Mouse (Mus musculus): ENCODE results near the gene Il21r. TPM values are rescaled to one million over a fixed set of nuclear protein-coding genes. Genes with fewer than 3 reads are reported as not detected.

Gene Il21r
- total and polyA plus RNA-seq, 2 experiments from 2014 or later, result 0.29 to 0.52 TPM

DNA sequence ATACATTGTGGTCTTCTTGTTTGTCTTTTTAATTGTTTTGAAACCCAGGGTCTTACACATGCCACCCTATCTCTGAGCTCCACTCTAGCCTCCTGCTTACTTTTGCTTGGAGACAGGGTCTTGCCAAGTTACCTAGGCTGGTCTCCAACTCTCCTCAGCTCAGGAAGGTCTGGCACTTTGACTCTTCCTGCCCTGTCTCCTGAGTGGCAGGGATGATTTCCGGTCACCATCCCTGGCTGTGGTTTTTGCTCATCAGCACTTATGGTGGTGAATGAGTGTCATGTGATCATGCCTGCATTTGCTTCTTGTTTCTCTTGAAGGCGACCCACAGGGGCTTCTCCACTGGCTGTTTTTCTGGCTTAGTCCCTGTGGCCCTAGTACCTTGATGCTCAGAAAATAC lies 29.4 kb upstream of the Il21r start:
- no peak for TF ChIP-seq CTCF (IDR thresholded peaks at IDR 0.05; ENCODE audit: low read depth)
- WGBS, result 87% methylated on average over 2 of the region's 2 CpGs
- no peak overlapping the region for H3K4me3 ChIP-seq (ENCODE audit: low read length)

GRCm38 (mm10) chr7:125574832-125575231 lies 28.4 kb upstream of the Il21r start:
- no peak overlapping the region for H3K4me3 ChIP-seq (ENCODE audit: low read length)
- no peak overlapping the region for H3K27ac ChIP-seq
- no peak overlapping the region for H3K9ac ChIP-seq (replicated peaks; ENCODE audit: low read length)
- no peaks in the 10 kb centered on the region for H3K9me3 ChIP-seq (ENCODE audit: low read length)
- H3K36me3 ChIP-seq (ENCODE audit: insufficient read depth, low read length), result no peaks in the 10 kb centered on the region
- ATAC-seq (no peak), DNase-seq (ENCODE audit: low spot score) (no peak)
- H3K4me1 ChIP-seq (ENCODE audit: insufficient read depth, low read length), result peaks cover 12% of the 10 kb centered on the region; the same call in 1 of the 2 replicates
- H3K4me2 ChIP-seq (ENCODE audit: low read depth, low read length), result no peak overlapping the region
- 86% methylated on average over 3 of the region's 3 CpGs for WGBS
- no peaks in the 10 kb centered on the region for H3K27me3 ChIP-seq (ENCODE audit: insufficient read depth, low read length)
- TF ChIP-seq CTCF (IDR thresholded peaks at IDR 0.05; ENCODE audit: low read depth), result no peak

More for the DNA sequence above, 29.4 kb upstream of the Il21r start:
- Histone ChIP-seq H3K9ac (replicated peaks; ENCODE audit: low read length) (no peak overlapping the region), H3K4me2 (ENCODE audit: low read depth, low read length) (no peak overlapping the region), H3K9me3 (ENCODE audit: low read length) (no peaks in the 10 kb centered on the region), H3K36me3 (ENCODE audit: insufficient read depth, low read length) (no peaks in the 10 kb centered on the region), H3K27ac (no peak overlapping the region), H3K4me1 (ENCODE audit: insufficient read depth, low read length) (peaks cover 12% of the 10 kb centered on the region; the same call in 1 of the 2 replicates), H3K27me3 (ENCODE audit: insufficient read depth, low read length) (no peaks in the 10 kb centered on the region)
- ATAC-seq (no peak), DNase-seq (ENCODE audit: low spot score) (no peak)

DNA sequence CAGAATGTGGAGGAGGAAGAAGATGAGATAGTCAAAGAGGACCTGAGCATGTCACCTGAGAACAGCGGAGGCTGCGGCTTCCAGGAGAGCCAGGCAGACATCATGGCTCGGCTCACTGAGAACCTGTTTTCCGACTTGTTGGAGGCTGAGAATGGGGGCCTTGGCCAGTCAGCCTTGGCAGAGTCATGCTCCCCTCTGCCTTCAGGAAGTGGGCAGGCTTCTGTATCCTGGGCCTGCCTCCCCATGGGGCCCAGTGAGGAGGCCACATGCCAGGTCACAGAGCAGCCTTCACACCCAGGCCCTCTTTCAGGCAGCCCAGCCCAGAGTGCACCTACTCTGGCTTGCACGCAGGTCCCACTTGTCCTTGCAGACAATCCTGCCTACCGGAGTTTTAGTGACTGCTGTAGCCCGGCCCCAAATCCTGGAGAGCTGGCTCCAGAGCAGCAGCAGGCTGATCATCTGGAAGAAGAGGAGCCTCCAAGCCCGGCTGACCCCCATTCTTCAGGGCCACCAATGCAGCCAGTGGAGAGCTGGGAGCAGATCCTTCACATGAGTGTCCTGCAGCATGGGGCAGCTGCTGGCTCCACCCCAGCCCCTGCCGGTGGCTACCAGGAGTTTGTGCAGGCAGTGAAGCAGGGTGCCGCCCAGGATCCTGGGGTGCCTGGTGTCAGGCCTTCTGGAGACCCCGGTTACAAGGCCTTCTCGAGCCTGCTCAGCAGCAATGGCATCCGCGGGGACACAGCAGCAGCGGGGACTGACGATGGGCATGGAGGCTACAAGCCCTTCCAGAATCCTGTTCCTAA lies 27.3 kb upstream of the Il21r start:
- WGBS, result 86% methylated on average over 16 of the region's 16 CpGs
- peaks cover 12% of the 10 kb centered on the region; the same call in 1 of the 2 replicates for H3K4me1 ChIP-seq (ENCODE audit: insufficient read depth, low read length)
- TF ChIP-seq CTCF (IDR thresholded peaks at IDR 0.05; ENCODE audit: low read depth), result no peak
- H3K36me3 ChIP-seq (ENCODE audit: insufficient read depth, low read length), result no peaks in the 10 kb centered on the region
- no peak overlapping the region for H3K4me2 ChIP-seq (ENCODE audit: low read depth, low read length)
- H3K4me3 ChIP-seq (ENCODE audit: low read length), result no peak overlapping the region
- ATAC-seq (no peak), DNase-seq (ENCODE audit: low spot score) (no peak)
- H3K9me3 ChIP-seq (ENCODE audit: low read length), result no peaks in the 10 kb centered on the region
- H3K9ac ChIP-seq (replicated peaks; ENCODE audit: low read length), result no peak overlapping the region
- no peaks in the 10 kb centered on the region for H3K27me3 ChIP-seq (ENCODE audit: insufficient read depth, low read length)
- no peak overlapping the region for H3K27ac ChIP-seq

DNA sequence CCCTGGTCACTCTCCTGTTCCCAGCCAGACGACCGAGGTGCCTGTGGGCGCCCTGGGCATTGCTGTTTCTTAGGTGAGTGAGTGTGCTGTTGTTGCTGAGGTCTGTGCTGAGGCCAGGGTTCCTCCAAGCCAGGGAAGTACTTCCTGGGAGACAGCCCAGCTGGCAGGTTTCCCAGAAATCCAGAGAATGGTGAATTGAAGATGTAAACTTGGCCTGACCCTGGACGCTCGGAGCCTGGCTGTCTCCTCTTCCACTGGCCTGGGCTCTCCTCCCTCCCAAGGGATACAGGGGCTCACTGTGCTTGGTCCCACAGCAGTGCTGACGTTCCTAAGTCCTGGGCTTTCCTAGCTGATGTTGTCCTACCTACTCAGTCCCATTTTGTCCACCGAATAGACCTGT lies 26.2 kb upstream of the Il21r start:
- TF ChIP-seq CTCF (IDR thresholded peaks at IDR 0.05; ENCODE audit: low read depth), result no peak
- no peaks in the 10 kb centered on the region for H3K27me3 ChIP-seq (ENCODE audit: insufficient read depth, low read length)
- H3K4me1 ChIP-seq (ENCODE audit: insufficient read depth, low read length), result peaks cover 12% of the 10 kb centered on the region; the same call in 1 of the 2 replicates
- no peaks in the 10 kb centered on the region for H3K36me3 ChIP-seq (ENCODE audit: insufficient read depth, low read length)
- no peak overlapping the region for H3K4me3 ChIP-seq (ENCODE audit: low read length)
- 52% methylated on average over 7 of the region's 7 CpGs for WGBS
- DNase-seq (ENCODE audit: low spot score) (peak; percentile 78), ATAC-seq (peak; percentile 57)
- no peaks in the 10 kb centered on the region for H3K9me3 ChIP-seq (ENCODE audit: low read length)
- H3K4me2 ChIP-seq (ENCODE audit: low read depth, low read length), result no peak overlapping the region
- H3K27ac ChIP-seq, result 0 out of 2 replicates have a peak overlapping the region, but pooled peaks have one; percentile 3
- H3K9ac ChIP-seq (replicated peaks; ENCODE audit: low read length), result no peak overlapping the region

- 0 out of 2 replicates have a peak overlapping the region, but pooled peaks have one; percentile 3 for H3K27ac ChIP-seq
- DNase-seq (ENCODE audit: low spot score), result no peak
- H3K27me3 ChIP-seq (ENCODE audit: insufficient read depth, low read length), result no peaks in the 10 kb centered on the region
- peak; percentile 20; the same call in 1 of the 2 replicates for TF ChIP-seq CTCF (IDR thresholded peaks at IDR 0.05; ENCODE audit: low read depth)
- H3K4me3 ChIP-seq (ENCODE audit: low read length), result no peak overlapping the region
- no peak for ATAC-seq
- no peaks in the 10 kb centered on the region for H3K36me3 ChIP-seq (ENCODE audit: insufficient read depth, low read length)
- H3K4me1 ChIP-seq (ENCODE audit: insufficient read depth, low read length), result peaks cover 8% of the 10 kb centered on the region; the same call in 1 of the 2 replicates
- no peak overlapping the region for H3K4me2 ChIP-seq (ENCODE audit: low read depth, low read length)
- H3K9ac ChIP-seq (replicated peaks; ENCODE audit: low read length), result no peak overlapping the region
- H3K9me3 ChIP-seq (ENCODE audit: low read length), result no peaks in the 10 kb centered on the region
- WGBS, result 68% methylated on average over 11 of the region's 11 CpGs
These were observed 25.6 kb upstream of the Il21r start for GRCm38 (mm10) chr7:125577486-125578088.

DNA sequence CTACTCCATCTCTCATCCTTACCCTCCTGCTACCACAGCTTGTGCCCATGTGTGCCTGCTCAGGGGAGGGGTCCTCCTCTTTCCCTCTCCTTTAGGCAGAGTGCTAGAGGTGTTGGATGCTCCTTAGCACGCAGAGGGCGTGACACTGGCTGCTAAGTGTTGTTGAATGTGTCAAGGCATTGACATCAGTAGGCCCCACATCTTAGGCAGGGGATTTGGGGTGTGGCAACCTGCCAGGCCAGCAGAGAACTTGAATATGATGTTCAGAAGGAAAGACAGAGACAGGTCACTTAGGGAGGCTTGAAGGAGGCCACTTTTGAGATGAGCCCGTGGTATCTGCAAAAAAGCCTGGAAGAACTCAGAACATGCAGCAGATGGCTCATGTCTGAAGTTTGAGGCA lies 25.1 kb upstream of the Il21r start:
- DNase-seq (ENCODE audit: low spot score) (no peak), ATAC-seq (no peak)
- H3K36me3 ChIP-seq (ENCODE audit: insufficient read depth, low read length), result no peaks in the 10 kb centered on the region
- H3K4me2 ChIP-seq (ENCODE audit: low read depth, low read length), result no peak overlapping the region
- H3K4me3 ChIP-seq (ENCODE audit: low read length), result no peak overlapping the region
- no peak overlapping the region for H3K9ac ChIP-seq (replicated peaks; ENCODE audit: low read length)
- H3K9me3 ChIP-seq (ENCODE audit: low read length), result no peaks in the 10 kb centered on the region
- no peak overlapping the region for H3K27ac ChIP-seq
- no peaks in the 10 kb centered on the region for H3K27me3 ChIP-seq (ENCODE audit: insufficient read depth, low read length)
- WGBS, result 82% methylated on average over 3 of the region's 3 CpGs
- TF ChIP-seq CTCF (IDR thresholded peaks at IDR 0.05; ENCODE audit: low read depth), result no peak
- H3K4me1 ChIP-seq (ENCODE audit: insufficient read depth, low read length), result peaks cover 8% of the 10 kb centered on the region; the same call in 1 of the 2 replicates
